Mouse (Mus musculus) G1E (cell line): ENCODE measurements at regions not wholly inside any gene's neighbourhood (a gene's known extent, or its start where the extent isn't known, plus 50 kb on each side); places are given as distances from the start of the nearest gene placed in this dataset.

ENCODE experiments used
- ATAC-seq: 2 replicates; pipeline ENCODE4 v1.8.0; 2016; ENCODE audit warnings: mild to moderate bottlenecking; ENCODE audit not compliant: insufficient number of reproducible peaks, poor library complexity, low FRiP score, severe bottlenecking; ENCODE audit errors: extremely low read depth
- DNase-seq: peaks from one replicate; pipeline ENCODE4 v3.0.0; 2012; ENCODE audit warnings: low spot score
- H3K27me3 ChIP-seq: 2 replicates; pipeline ENCODE4 v1.6.1; 2012; ENCODE audit warnings: mild to moderate bottlenecking, low read length, inconsistent platforms; ENCODE audit not compliant: insufficient read depth
- H3K36me3 ChIP-seq: replicated peaks from 2 replicates; pipeline ENCODE3; 2012; ENCODE audit warnings: mild to moderate bottlenecking, inconsistent platforms
- H3K4me1 ChIP-seq: 2 replicates; pipeline ENCODE4 v1.6.1; 2012; ENCODE audit warnings: low read depth, low read length, inconsistent platforms, mixed read lengths; ENCODE audit not compliant: insufficient read depth
- H3K4me3 ChIP-seq: 2 replicates; pipeline ENCODE4 v1.5.1; 2012; ENCODE audit warnings: low read depth, mild to moderate bottlenecking, inconsistent platforms, low read length, moderate library complexity, mixed read lengths
- H3K9me3 ChIP-seq: replicated peaks from 2 replicates; pipeline ENCODE4 v1.6.1; 2012; ENCODE audit warnings: inconsistent platforms
- CTCF ChIP-seq: IDR thresholded peaks from 2 replicates; pipeline ENCODE4 v1.5.1; 2012; ENCODE audit warnings: low read depth, low read length, inconsistent platforms, mixed read lengths
- GATA1 ChIP-seq: IDR thresholded peaks from 2 replicates; pipeline ENCODE4 v1.6.1; 2012; ENCODE audit warnings: borderline replicate concordance, low read length, inconsistent platforms, mixed read lengths
- GATA2 ChIP-seq: IDR thresholded peaks from 2 replicates; pipeline ENCODE4 v1.6.1; 2012; ENCODE audit warnings: low read depth, low read length, inconsistent platforms, borderline replicate concordance
- POLR2AphosphoS5 ChIP-seq: IDR thresholded peaks from 2 replicates; pipeline ENCODE4 v1.6.1; 2012; ENCODE audit warnings: low read depth, low read length, inconsistent platforms; ENCODE audit not compliant: insufficient replicate concordance
- TAL1 ChIP-seq: conservative IDR thresholded peaks from 2 replicates; pipeline ENCODE4 v1.6.1; 2012; ENCODE audit warnings: low read depth, low read length, inconsistent platforms, mixed read lengths

GRCm38 (mm10) chr2:56997500-56997899 lies 126.3 kb downstream of the Nr4a2 start:
- no peaks in the 10 kb centered on the region for H3K4me1 ChIP-seq
- no peaks in the 10 kb centered on the region for H3K9me3 ChIP-seq
- ATAC-seq (no peak), DNase-seq (no peak)
- no peaks in the 10 kb centered on the region for H3K27me3 ChIP-seq
- H3K4me3 ChIP-seq: no peak overlapping the region
- no peaks in the 10 kb centered on the region for H3K36me3 ChIP-seq
- TF ChIP-seq GATA1 (no peak), POLR2AphosphoS5 (no peak), GATA2 (no peak), TAL1 (no peak), CTCF (no peak)

GRCm38 (mm10) chr2:56992851-56993250 lies 131.0 kb downstream of the Nr4a2 start:
- TF ChIP-seq TAL1 (no peak), POLR2AphosphoS5 (no peak), GATA1 (no peak), GATA2 (no peak), CTCF (no peak)
- ATAC-seq: no peak
- H3K9me3 ChIP-seq: no peaks in the 10 kb centered on the region
- H3K4me3 ChIP-seq: no peak overlapping the region
- no peaks in the 10 kb centered on the region for H3K36me3 ChIP-seq
- no peaks in the 10 kb centered on the region for H3K27me3 ChIP-seq
- no peak for DNase-seq
- H3K4me1 ChIP-seq: peaks cover 7% of the 10 kb centered on the region

GRCm38 (mm10) chr2:56991821-56992220 lies 132.0 kb downstream of the Nr4a2 start:
- Histone ChIP-seq H3K4me3 (no peak overlapping the region), H3K36me3 (no peaks in the 10 kb centered on the region), H3K4me1 (peaks cover 7% of the 10 kb centered on the region), H3K9me3 (no peaks in the 10 kb centered on the region), H3K27me3 (no peaks in the 10 kb centered on the region)
- TF ChIP-seq POLR2AphosphoS5 (no peak), GATA1 (no peak), TAL1 (no peak), GATA2 (no peak), CTCF (no peak)
- ATAC-seq: no peak
- no peak for DNase-seq

- no peak for ATAC-seq
- no peak for TF ChIP-seq GATA2
- TF ChIP-seq TAL1: no peak
- no peak for TF ChIP-seq GATA1
- TF ChIP-seq CTCF: no peak
- TF ChIP-seq POLR2AphosphoS5: no peak
These were observed 133.0 kb downstream of the Nr4a2 start for GRCm38 (mm10) chr2:56990768-56991167.

GRCm38 (mm10) chr2:56983167-56983566 lies 140.6 kb downstream of the Nr4a2 start:
- ATAC-seq (no peak), DNase-seq (no peak)
- H3K36me3 ChIP-seq: no peaks in the 10 kb centered on the region
- peaks cover 39% of the 10 kb centered on the region for H3K4me1 ChIP-seq
- no peaks in the 10 kb centered on the region for H3K27me3 ChIP-seq
- no peak overlapping the region for H3K4me3 ChIP-seq
- no peak for TF ChIP-seq GATA1
- TF ChIP-seq CTCF: no peak
- TF ChIP-seq TAL1: no peak
- no peak for TF ChIP-seq GATA2
- no peak for TF ChIP-seq POLR2AphosphoS5
- no peaks in the 10 kb centered on the region for H3K9me3 ChIP-seq

More at GRCm38 (mm10) chr2:56990768-56991167, 133.0 kb downstream of the Nr4a2 start:
- H3K27me3 ChIP-seq: no peaks in the 10 kb centered on the region
- H3K9me3 ChIP-seq: no peaks in the 10 kb centered on the region
- no peak overlapping the region for H3K4me3 ChIP-seq
- H3K4me1 ChIP-seq: peaks cover 7% of the 10 kb centered on the region
- no peak for DNase-seq
- no peaks in the 10 kb centered on the region for H3K36me3 ChIP-seq

GRCm38 (mm10) chr2:56980601-56981000 lies 143.2 kb downstream of the Nr4a2 start:
- no peaks in the 10 kb centered on the region for H3K9me3 ChIP-seq
- no peak for TF ChIP-seq GATA2
- TF ChIP-seq CTCF: no peak
- TF ChIP-seq TAL1: peak; percentile 73
- TF ChIP-seq GATA1: no peak
- TF ChIP-seq POLR2AphosphoS5: no peak
- no peaks in the 10 kb centered on the region for H3K27me3 ChIP-seq
- DNase-seq: peak; percentile 5
- ATAC-seq: peak; percentile 93
- no peak overlapping the region for H3K4me3 ChIP-seq
- peaks cover 42% of the 10 kb centered on the region for H3K4me1 ChIP-seq
- H3K36me3 ChIP-seq: no peaks in the 10 kb centered on the region

GRCm38 (mm10) chr2:56975680-56976079 lies 148.1 kb downstream of the Nr4a2 start:
- Histone ChIP-seq H3K4me3 (no peak overlapping the region), H3K27me3 (no peaks in the 10 kb centered on the region), H3K4me1 (peaks cover 17% of the 10 kb centered on the region), H3K9me3 (no peaks in the 10 kb centered on the region), H3K36me3 (no peaks in the 10 kb centered on the region)
- TF ChIP-seq GATA2 (no peak), TAL1 (no peak), GATA1 (no peak), POLR2AphosphoS5 (no peak), CTCF (no peak)
- no peak for ATAC-seq
- no peak for DNase-seq
